Mouse (Mus musculus) liver, postnatal 0 days (tissue): Measurements from ENCODE around the gene Col5a3.

Source experiments
- CTCF ChIP-seq: sonication (generic); IDR thresholded peaks from 2 replicates; pipeline ENCODE4 v1.5.1; 2016; ENCODE audit warnings: antibody characterized with exemption, low read depth
- EP300 ChIP-seq: IDR thresholded peaks from 2 replicates; pipeline ENCODE4 v1.6.1; 2016; ENCODE audit warnings: antibody characterized with exemption, low read depth, mild to moderate bottlenecking

DNA sequence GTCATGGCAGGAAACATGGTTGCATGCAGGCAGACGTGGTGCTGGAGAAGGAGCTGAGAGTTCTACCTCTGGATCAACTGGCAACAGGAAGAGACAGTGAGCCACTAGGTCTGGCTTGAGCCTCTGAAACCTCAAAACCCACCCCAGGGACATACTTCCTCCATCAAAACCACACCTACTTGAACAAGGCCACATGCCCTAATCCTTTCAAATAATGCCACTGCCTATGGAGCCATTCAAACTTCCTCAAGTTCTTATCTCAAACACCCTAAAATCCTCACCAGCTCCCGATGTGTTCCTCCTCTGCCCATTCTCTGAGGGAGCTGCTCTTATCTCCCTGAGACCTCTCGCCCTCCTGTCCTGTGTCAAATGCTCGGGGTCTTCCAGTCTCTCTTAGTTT, 27.3 kb upstream of the Col5a3 start:
- TF ChIP-seq EP300 (no peak), CTCF (no peak)
